In the genomic region with DNA sequence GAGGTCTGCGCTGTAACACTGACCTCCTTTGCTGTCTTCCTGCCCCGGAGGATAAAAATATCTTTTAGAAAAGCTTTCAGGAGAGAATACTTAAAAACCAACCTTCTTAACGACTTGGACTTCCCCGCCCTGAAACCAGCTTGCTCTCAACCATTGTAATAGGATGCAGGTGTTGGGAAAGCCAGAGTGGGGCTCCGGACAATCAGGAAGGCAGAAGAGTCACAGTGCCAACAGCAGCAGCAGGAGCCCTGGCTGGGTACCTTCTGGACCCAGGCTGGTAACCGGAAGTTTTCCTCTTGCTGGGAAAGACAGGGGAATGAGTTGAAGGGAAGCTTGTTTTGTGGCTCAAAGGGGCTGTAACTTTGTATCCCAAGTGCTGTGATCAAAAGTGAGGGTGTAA, we compare ENCODE assay signal across 24 mouse cellular contexts. TPM values are rescaled to one million over a fixed set of nuclear protein-coding genes. Genes with fewer than 3 reads are reported as not detected.
A peak's percentile ranks its signal among the peaks of the same experiment; 100 is the strongest.
DNase-seq lines count a peak whose midpoint lies in the region; ATAC-seq lines count a peak whose summit lies in the region.
"Had no signal": no experiment of that assay in that cellular context is flagged by ENCODE, and none has a peak within 500 bp of the region (broad histone marks: within the 10 kb centered on the region; RNA-seq: fewer than 3 reads in every experiment).

No protein-coding gene starts in this region.

- no peak overlapping the region for H3K27ac ChIP-seq in embryonic facial prominence, embryonic 14.5 days (replicated peaks; ENCODE audit: low read depth, low read length)
- H3K27ac ChIP-seq: forebrain, embryonic 13.5 days; heart, embryonic 13.5 days; hindbrain, embryonic 14.5 days; liver, embryonic 12.5 days; neural tube, embryonic 15.5 days had no signal

- no peak for ATAC-seq in cerebellum, adult (ENCODE audit: insufficient number of reproducible peaks, low FRiP score, low TSS enrichment)
- ATAC-seq in megakaryocyte, adult 5-6 weeks (ENCODE audit: poor library complexity, severe bottlenecking) = no peak
- no peak for ATAC-seq in embryonic facial prominence, embryonic 14.5 days (ENCODE audit: low read depth)
- no peak for ATAC-seq in inflammation-experienced regulatory T-cells, adult 6 months
- ATAC-seq: forebrain, embryonic 13.5 days; liver, embryonic 12.5 days; liver, postnatal 0 days had no signal

- peaks cover 88% of the 10 kb centered on the region for H3K4me1 ChIP-seq in megakaryocyte, embryonic 14.5 days
- H3K4me1 ChIP-seq in embryonic facial prominence, embryonic 14.5 days (ENCODE audit: control insufficient read depth, insufficient read depth, low read length) = peaks cover 5% of the 10 kb centered on the region; the same call in 1 of the 2 replicates
- H3K4me1 ChIP-seq: forebrain, embryonic 13.5 days; liver, embryonic 12.5 days; neural tube, embryonic 15.5 days had no signal

- DNase-seq in cerebellum, postnatal 14 days = peak; percentile 53 to 59
- no peak for DNase-seq in embryonic facial prominence, embryonic 14.5 days (ENCODE audit: low spot score)
- DNase-seq: adrenal gland, adult 8-10 months; B cell, adult 2 months; gastrocnemius, postnatal 10 days; heart, postnatal 10 days; kidney, adult 11 months; kidney, postnatal 14 days; layer of hippocampus, adult 9-11 months; liver, postnatal 0 days; lung, postnatal 36 days; midbrain, embryonic 14.5 days; right cerebral cortex, adult 18-20 months had no signal

- WGBS in embryonic facial prominence, embryonic 14.5 days = 28% methylated on average over 6 of the region's 6 CpGs

- peaks cover 94% of the 10 kb centered on the region for H3K36me3 ChIP-seq in megakaryocyte, embryonic 14.5 days (replicated peaks; ENCODE audit: low read length)
- no peaks in the 10 kb centered on the region for H3K36me3 ChIP-seq in embryonic facial prominence, embryonic 14.5 days (ENCODE audit: control insufficient read depth, insufficient read depth, low read length)
- H3K36me3 ChIP-seq: heart, embryonic 13.5 days; liver, embryonic 12.5 days; neural tube, embryonic 15.5 days had no signal

- H3K4me3 ChIP-seq in megakaryocyte, embryonic 14.5 days (replicated peaks) = peak overlapping the region; percentile 23
- H3K4me3 ChIP-seq in embryonic facial prominence, embryonic 14.5 days (ENCODE audit: low read depth, low read length) = no peak overlapping the region
- H3K4me3 ChIP-seq: forebrain, embryonic 13.5 days; heart, embryonic 13.5 days; liver, embryonic 12.5 days; neural tube, embryonic 15.5 days had no signal

- H3K27me3 ChIP-seq in megakaryocyte, embryonic 14.5 days (replicated peaks) = peaks cover 22% of the 10 kb centered on the region
- no peaks in the 10 kb centered on the region for H3K27me3 ChIP-seq in embryonic facial prominence, embryonic 14.5 days (replicated peaks; ENCODE audit: control insufficient read depth, insufficient read depth, low read length)

- no peaks in the 10 kb centered on the region for H3K9me3 ChIP-seq in megakaryocyte, embryonic 14.5 days
- H3K9me3 ChIP-seq in embryonic facial prominence, embryonic 14.5 days (ENCODE audit: control insufficient read depth, low read length) = no peaks in the 10 kb centered on the region
- H3K9me3 ChIP-seq: forebrain, embryonic 13.5 days; heart, embryonic 13.5 days; liver, embryonic 12.5 days; neural tube, embryonic 15.5 days had no signal

- 0 out of 2 replicates have a peak overlapping the region, but pooled peaks have one; percentile 3 for H3K9ac ChIP-seq in embryonic facial prominence, embryonic 14.5 days (ENCODE audit: low read depth, low read length)
- H3K9ac ChIP-seq: forebrain, embryonic 13.5 days; heart, embryonic 13.5 days; hindbrain, embryonic 14.5 days; liver, embryonic 12.5 days; liver, postnatal 0 days; neural tube, embryonic 15.5 days had no signal

- no peak overlapping the region for H3K4me2 ChIP-seq in embryonic facial prominence, embryonic 14.5 days (ENCODE audit: low read depth, low read length)
- H3K4me2 ChIP-seq: forebrain, embryonic 13.5 days; heart, embryonic 13.5 days; hindbrain, embryonic 14.5 days; liver, embryonic 12.5 days; neural tube, embryonic 15.5 days had no signal

RNA-seq across cellular contexts. Expression of a gene that starts 8.2 kb away (rescaled TPM):
- 92.6 and 133 TPM in 2 replicates for polyA plus RNA-seq in megakaryocyte, embryonic 14.5 days (2012; ENCODE audit: insufficient read depth, low replicate concordance)
- 0.49 and 0.64 TPM in 2 replicates for total RNA-seq in megakaryocyte, adult 5-6 weeks (2015)
- total RNA-seq in megakaryocyte, adult 5-6 weeks (2017) = 0.41 and 0.70 TPM in 2 replicates
- polyA plus RNA-seq in embryonic facial prominence, embryonic 14.5 days (2014; fragmentation: Nextera tagmentation; extraction: Ambion mirVana) = 0.73 and 2.2 TPM in 2 replicates
- not detected for polyA plus RNA-seq in inflammation-experienced regulatory T-cells, adult 6 months (2017; shearing (Covaris generic))
- total RNA-seq: hematopoietic stem cell, adult 5-6 weeks; left cerebral cortex, postnatal 14 days had no signal

Comparison
In these comparisons a context has a peak if more than half of its experiments do, and no peak if none do; other contexts are left out.
1. RNA of a gene that starts 8.2 kb away (polyA plus RNA-seq): 92.6 to 133 TPM in megakaryocyte, embryonic 14.5 days; 0.73 to 2.2 TPM in embryonic facial prominence, embryonic 14.5 days and not detected in inflammation-experienced regulatory T-cells, adult 6 months; every median in the first group is over 10 times any median in the second.